Mouse (Mus musculus): ENCODE data around the gene Rcor3. TPM values are rescaled to one million over a fixed set of nuclear protein-coding genes. Genes with fewer than 3 reads are reported as not detected.

The Rcor3 gene
- total and polyA plus RNA-seq, 2 experiments from 2014 or later = 35.1 to 56.1 TPM

DNA sequence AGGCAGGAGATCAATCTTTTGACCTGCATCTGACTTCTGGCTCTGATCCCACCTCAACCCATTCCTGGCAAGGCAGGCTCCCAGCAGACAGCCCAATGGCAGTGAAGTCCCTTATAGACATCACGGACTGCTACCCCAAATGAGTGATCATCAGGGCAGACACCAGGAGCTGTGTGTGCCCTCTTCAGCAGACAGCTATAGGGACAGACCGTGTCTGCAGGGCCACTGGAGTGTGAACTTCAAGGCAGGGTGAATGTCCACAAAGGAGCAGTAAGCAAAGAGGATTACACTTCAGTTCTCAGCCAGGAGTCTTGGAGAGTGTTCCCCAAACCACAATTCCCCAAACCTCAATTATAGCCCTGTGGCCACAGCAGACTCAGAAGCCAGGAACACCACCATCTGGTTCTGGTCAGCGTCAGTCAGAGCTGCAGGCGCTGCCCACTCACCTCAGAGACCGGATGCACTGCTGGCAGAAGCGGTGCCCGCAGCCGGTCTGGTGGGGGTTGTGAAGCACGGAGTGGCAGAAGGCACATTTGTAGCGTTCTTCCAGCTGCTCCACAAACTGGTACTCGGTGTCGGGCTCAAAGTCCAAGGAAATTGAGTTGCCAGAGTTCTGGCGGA, 67.8 kb downstream of the Rcor3 start:
- peak; percentile 66 for DNase-seq (ENCODE audit: low spot score)
- Histone ChIP-seq H3K27me3 (ENCODE audit: insufficient read depth, low read length) (no peaks in the 10 kb centered on the region), H3K4me1 (ENCODE audit: insufficient read depth, low read length) (0 out of 2 replicates have a peak, but pooled peaks cover 2% of the 10 kb centered on the region), H3K9me3 (ENCODE audit: low read length) (no peaks in the 10 kb centered on the region), H3K4me3 (ENCODE audit: low read depth, low read length) (no peak overlapping the region), H3K36me3 (ENCODE audit: insufficient read depth, low read length) (no peaks in the 10 kb centered on the region), H3K27ac (ENCODE audit: low read depth, low read length) (no peak overlapping the region), H3K4me2 (ENCODE audit: low read depth, low read length, poor library complexity, severe bottlenecking) (no peak overlapping the region), H3K9ac (replicated peaks; ENCODE audit: low read length, poor library complexity, severe bottlenecking) (no peak overlapping the region)
- ATAC-seq (ENCODE audit: low FRiP score) = no peak
- TF ChIP-seq CTCF (IDR thresholded peaks at IDR 0.05) = no peak
- WGBS = 56% methylated on average over 13 of the region's 13 CpGs

- 52% methylated on average over 2 of the region's 2 CpGs for whole genome bisulfite sequencing
- H3K4me3 ChIP-seq (ENCODE audit: low read depth, low read length) = no peak overlapping the region
- H3K27me3 ChIP-seq (ENCODE audit: insufficient read depth, low read length) = no peaks in the 10 kb centered on the region
- H3K4me1 ChIP-seq (ENCODE audit: insufficient read depth, low read length) = 0 out of 2 replicates have a peak, but pooled peaks cover 2% of the 10 kb centered on the region
- ATAC-seq (ENCODE audit: low FRiP score) (no peak), DNase-seq (ENCODE audit: low spot score) (no peak)
- no peak overlapping the region for H3K4me2 ChIP-seq (ENCODE audit: low read depth, low read length, poor library complexity, severe bottlenecking)
- no peaks in the 10 kb centered on the region for H3K36me3 ChIP-seq (ENCODE audit: insufficient read depth, low read length)
- no peak overlapping the region for H3K9ac ChIP-seq (replicated peaks; ENCODE audit: low read length, poor library complexity, severe bottlenecking)
- no peak overlapping the region for H3K27ac ChIP-seq (ENCODE audit: low read depth, low read length)
- no peak for TF ChIP-seq CTCF (IDR thresholded peaks at IDR 0.05)
- H3K9me3 ChIP-seq (ENCODE audit: low read length) = no peaks in the 10 kb centered on the region
These were observed 69.7 kb downstream of the Rcor3 start for GRCm38 (mm10) chr1:192068188-192068587.

GRCm38 (mm10) chr1:192066956-192067355, 70.9 kb downstream of the Rcor3 start:
- Histone ChIP-seq H3K4me1 (ENCODE audit: insufficient read depth, low read length) (0 out of 2 replicates have a peak, but pooled peaks cover 2% of the 10 kb centered on the region), H3K36me3 (ENCODE audit: insufficient read depth, low read length) (no peaks in the 10 kb centered on the region), H3K9ac (replicated peaks; ENCODE audit: low read length, poor library complexity, severe bottlenecking) (no peak overlapping the region), H3K27ac (ENCODE audit: low read depth, low read length) (no peak overlapping the region), H3K4me3 (ENCODE audit: low read depth, low read length) (no peak overlapping the region), H3K27me3 (ENCODE audit: insufficient read depth, low read length) (no peaks in the 10 kb centered on the region), H3K9me3 (ENCODE audit: low read length) (no peaks in the 10 kb centered on the region), H3K4me2 (ENCODE audit: low read depth, low read length, poor library complexity, severe bottlenecking) (no peak overlapping the region)
- 97% methylated on average over 3 of the region's 3 CpGs for WGBS
- ATAC-seq (ENCODE audit: low FRiP score) (no peak), DNase-seq (ENCODE audit: low spot score) (no peak)
- TF ChIP-seq CTCF (IDR thresholded peaks at IDR 0.05) = no peak

- no peak overlapping the region for H3K9ac ChIP-seq (replicated peaks; ENCODE audit: low read length, poor library complexity, severe bottlenecking)
- peak; percentile 27; the same call in 1 of the 2 replicates for TF ChIP-seq CTCF (IDR thresholded peaks at IDR 0.05)
- DNase-seq (ENCODE audit: low spot score) (no peak), ATAC-seq (ENCODE audit: low FRiP score) (no peak)
- WGBS = 91% methylated on average over 8 of the region's 8 CpGs
- H3K4me3 ChIP-seq (ENCODE audit: low read depth, low read length) = no peak overlapping the region
- no peaks in the 10 kb centered on the region; the same call in 1 of the 2 replicates for H3K36me3 ChIP-seq (ENCODE audit: insufficient read depth, low read length)
- no peak overlapping the region for H3K27ac ChIP-seq (ENCODE audit: low read depth, low read length)
- H3K9me3 ChIP-seq (ENCODE audit: low read length) = no peaks in the 10 kb centered on the region
- H3K4me1 ChIP-seq (ENCODE audit: insufficient read depth, low read length) = no peaks in the 10 kb centered on the region
- H3K4me2 ChIP-seq (ENCODE audit: low read depth, low read length, poor library complexity, severe bottlenecking) = no peak overlapping the region
- H3K27me3 ChIP-seq (ENCODE audit: insufficient read depth, low read length) = no peaks in the 10 kb centered on the region
These were observed 74.5 kb downstream of the Rcor3 start for GRCm38 (mm10) chr1:192063209-192063946.

DNA sequence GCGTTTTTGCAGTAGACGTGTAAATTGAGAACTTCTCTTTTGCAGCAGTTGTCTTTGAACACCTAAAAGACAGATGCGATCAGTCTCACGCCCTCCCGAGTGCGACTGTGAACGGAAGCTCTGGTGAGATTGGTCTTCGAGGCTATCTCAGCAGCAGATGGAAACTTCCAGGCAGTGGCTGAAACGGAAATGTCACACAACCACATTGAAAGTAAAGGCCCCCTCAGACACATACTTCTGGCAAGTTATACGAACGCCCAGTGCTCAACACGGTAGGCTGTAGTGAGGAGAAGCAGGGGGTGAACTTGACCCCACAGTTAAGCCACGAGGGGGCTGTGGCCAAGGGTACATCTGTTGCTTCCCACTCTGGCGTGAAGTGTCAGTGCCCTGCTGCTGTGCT, 75.2 kb downstream of the Rcor3 start:
- no peak overlapping the region for H3K27ac ChIP-seq (ENCODE audit: low read depth, low read length)
- H3K36me3 ChIP-seq (ENCODE audit: insufficient read depth, low read length) = no peaks in the 10 kb centered on the region; the same call in 1 of the 2 replicates
- TF ChIP-seq CTCF (IDR thresholded peaks at IDR 0.05) = no peak
- no peak for DNase-seq (ENCODE audit: low spot score)
- ATAC-seq (ENCODE audit: low FRiP score) = no peak
- H3K9me3 ChIP-seq (ENCODE audit: low read length) = no peaks in the 10 kb centered on the region
- H3K9ac ChIP-seq (replicated peaks; ENCODE audit: low read length, poor library complexity, severe bottlenecking) = no peak overlapping the region
- no peak overlapping the region for H3K4me3 ChIP-seq (ENCODE audit: low read depth, low read length)
- H3K4me2 ChIP-seq (ENCODE audit: low read depth, low read length, poor library complexity, severe bottlenecking) = no peak overlapping the region
- H3K4me1 ChIP-seq (ENCODE audit: insufficient read depth, low read length) = no peaks in the 10 kb centered on the region
- 88% methylated on average over 14 of the region's 14 CpGs for WGBS
- no peaks in the 10 kb centered on the region for H3K27me3 ChIP-seq (ENCODE audit: insufficient read depth, low read length)

DNA sequence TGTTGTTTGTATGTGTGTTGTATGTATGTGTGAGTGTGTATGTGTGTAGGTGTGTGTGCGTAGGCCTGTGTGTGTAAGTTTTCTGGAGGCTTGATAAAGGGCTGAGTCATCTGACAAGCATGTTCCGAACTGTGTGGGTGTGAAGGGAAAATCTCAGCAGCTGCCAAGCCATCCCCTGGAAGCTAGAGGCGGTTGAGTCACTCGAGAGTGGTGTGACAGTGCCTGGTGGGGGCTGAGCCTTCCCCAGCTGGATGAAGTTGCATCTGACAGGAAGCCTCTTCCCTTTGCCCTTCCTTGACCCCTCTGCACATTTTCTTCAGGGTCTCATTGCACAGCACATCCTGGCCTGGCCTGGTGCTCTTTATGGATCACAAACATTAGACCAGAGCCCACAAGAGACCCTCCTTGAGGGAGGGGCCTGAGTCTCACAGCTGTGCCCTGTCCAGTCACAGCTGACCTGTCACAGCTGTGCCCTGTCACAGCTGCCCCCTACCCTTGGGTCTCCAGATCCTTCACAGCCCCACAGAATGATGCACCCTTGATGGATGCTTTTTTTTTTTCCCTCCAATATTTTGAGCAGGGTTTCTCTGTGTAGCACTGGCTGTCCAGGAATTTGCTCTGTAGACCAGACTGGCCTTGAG, 76.1 kb downstream of the Rcor3 start:
- no peaks in the 10 kb centered on the region; the same call in 1 of the 2 replicates for H3K36me3 ChIP-seq (ENCODE audit: insufficient read depth, low read length)
- H3K4me3 ChIP-seq (ENCODE audit: low read depth, low read length) = no peak overlapping the region
- WGBS = 76% methylated on average over 4 of the region's 4 CpGs
- H3K4me1 ChIP-seq (ENCODE audit: insufficient read depth, low read length) = no peaks in the 10 kb centered on the region
- H3K27ac ChIP-seq (ENCODE audit: low read depth, low read length) = no peak overlapping the region
- no peak overlapping the region for H3K9ac ChIP-seq (replicated peaks; ENCODE audit: low read length, poor library complexity, severe bottlenecking)
- no peaks in the 10 kb centered on the region for H3K9me3 ChIP-seq (ENCODE audit: low read length)
- TF ChIP-seq CTCF (IDR thresholded peaks at IDR 0.05) = no peak
- H3K4me2 ChIP-seq (ENCODE audit: low read depth, low read length, poor library complexity, severe bottlenecking) = no peak overlapping the region
- no peak for ATAC-seq (ENCODE audit: low FRiP score)
- no peak for DNase-seq (ENCODE audit: low spot score)
- H3K27me3 ChIP-seq (ENCODE audit: insufficient read depth, low read length) = no peaks in the 10 kb centered on the region
